Mouse (Mus musculus): ENCODE measurements around the gene Astn2.

DNA sequence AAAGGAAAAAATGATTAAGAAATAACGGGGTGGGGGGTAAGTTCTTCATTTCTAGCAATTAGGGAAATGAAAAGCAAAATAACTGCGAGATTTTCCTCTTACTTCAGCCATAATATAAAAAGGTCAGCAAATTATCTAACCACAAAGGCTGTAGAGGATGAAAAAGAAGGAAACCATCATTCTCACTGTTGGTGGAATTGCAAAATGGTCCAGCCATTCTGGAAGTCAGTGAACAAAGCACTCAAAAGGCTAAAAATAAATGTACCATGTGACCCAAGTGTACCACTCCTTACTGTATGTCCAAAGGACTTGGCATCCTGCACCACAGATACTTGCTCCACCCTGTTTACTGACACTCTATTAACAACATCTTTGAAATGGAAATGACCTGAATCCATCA, 858.8 kb downstream of the Astn2 start:
- TF ChIP-seq POLR2A (IDR thresholded peaks at IDR 0.05; ENCODE audit: extremely low read depth, insufficient read depth, low read length) (no peak), CTCF (IDR thresholded peaks at IDR 0.05; ENCODE audit: low read depth, low read length) (no peak)

Data from liver, adult 2 months (tissue).